Mouse (Mus musculus) central nervous system, embryonic 14 days (tissue): ENCODE measurements around the gene Trappc10. TPM values are rescaled to one million over a fixed set of nuclear protein-coding genes. Genes with fewer than 3 reads are reported as not detected.

Source experiments
- polyA plus RNA-seq: library from polyadenylated mRNA; depleted of rRNA; stranded (reverse); fragments of >200 nt; gene quantifications from 2 replicates; pipeline ENCODE4 v1.2.3, GENCODE M21; 2012; rRNA removed

The Trappc10 gene
- 46.6 and 51.6 TPM in 2 replicates for polyA plus RNA-seq

GRCm38 (mm10) chr10:78244438-78245224, at the start of gene Trappc10:
Trappc10 (minus strand) TSS chr10:78244641.

GRCm38 (mm10) chr10:78184531-78185380, 59.7 kb downstream of the Trappc10 start, which contains the start of gene Pwp2:
Pwp2 (minus strand) TSS chr10:78185149.

GRCm38 (mm10) chr10:78169281-78170042, 75.0 kb downstream of the Trappc10 start, which contains the start of gene D10Jhu81e:
D10Jhu81e (minus strand) TSS chr10:78169782.

Other genes starting within 250 kb of the Trappc10 start
- gene Pfkl, start 234.6 kb downstream of the Trappc10 start, polyA plus RNA-seq = 127 and 130 TPM in 2 replicates
- gene Dnmt3l, start 202.7 kb downstream of the Trappc10 start, polyA plus RNA-seq = 0.10 TPM in 1 of 2 replicates, not detected in the other
- 0.57 and 0.96 TPM in 2 replicates for gene Aire, start 201.0 kb downstream of the Trappc10 start, polyA plus RNA-seq
- gene Icosl, start 175.3 kb downstream of the Trappc10 start, polyA plus RNA-seq = 1.2 and 2.1 TPM in 2 replicates
- gene D10Jhu81e, start 74.9 kb downstream of the Trappc10 start, polyA plus RNA-seq = 69.8 and 72.3 TPM in 2 replicates
- gene Pwp2, start 59.5 kb downstream of the Trappc10 start, polyA plus RNA-seq = 16.0 and 17.4 TPM in 2 replicates
- gene Agpat3, start 107.8 kb upstream of the Trappc10 start, polyA plus RNA-seq = 68.7 and 75.8 TPM in 2 replicates
- 400 and 403 TPM in 2 replicates for gene Rrp1, start 168.4 kb upstream of the Trappc10 start, polyA plus RNA-seq
- gene Cstb, start 181.0 kb upstream of the Trappc10 start, polyA plus RNA-seq = 83.0 and 84.1 TPM in 2 replicates
- gene Pdxk, start 220.3 kb upstream of the Trappc10 start, polyA plus RNA-seq = 13.6 and 17.3 TPM in 2 replicates